Mouse (Mus musculus) heart, adult 8-10 months (tissue): ENCODE results near the gene Mfn2. TPM values are rescaled to one million over a fixed set of nuclear protein-coding genes. Genes with fewer than 3 reads are reported as not detected.

Source experiments
- DNase-seq: peaks from one replicate; pipeline ENCODE4 v3.0.0; 2022; ENCODE audit warnings: low spot score
- total RNA-seq, 4 experiments: library from RNA; stranded (reverse); gene quantifications; 2 replicates each; pipeline ENCODE4 v1.2.4; 2022

Gene Mfn2
- 100 to 1,000 TPM; 664 to 803 (median 747) TPM for total RNA-seq

DNA sequence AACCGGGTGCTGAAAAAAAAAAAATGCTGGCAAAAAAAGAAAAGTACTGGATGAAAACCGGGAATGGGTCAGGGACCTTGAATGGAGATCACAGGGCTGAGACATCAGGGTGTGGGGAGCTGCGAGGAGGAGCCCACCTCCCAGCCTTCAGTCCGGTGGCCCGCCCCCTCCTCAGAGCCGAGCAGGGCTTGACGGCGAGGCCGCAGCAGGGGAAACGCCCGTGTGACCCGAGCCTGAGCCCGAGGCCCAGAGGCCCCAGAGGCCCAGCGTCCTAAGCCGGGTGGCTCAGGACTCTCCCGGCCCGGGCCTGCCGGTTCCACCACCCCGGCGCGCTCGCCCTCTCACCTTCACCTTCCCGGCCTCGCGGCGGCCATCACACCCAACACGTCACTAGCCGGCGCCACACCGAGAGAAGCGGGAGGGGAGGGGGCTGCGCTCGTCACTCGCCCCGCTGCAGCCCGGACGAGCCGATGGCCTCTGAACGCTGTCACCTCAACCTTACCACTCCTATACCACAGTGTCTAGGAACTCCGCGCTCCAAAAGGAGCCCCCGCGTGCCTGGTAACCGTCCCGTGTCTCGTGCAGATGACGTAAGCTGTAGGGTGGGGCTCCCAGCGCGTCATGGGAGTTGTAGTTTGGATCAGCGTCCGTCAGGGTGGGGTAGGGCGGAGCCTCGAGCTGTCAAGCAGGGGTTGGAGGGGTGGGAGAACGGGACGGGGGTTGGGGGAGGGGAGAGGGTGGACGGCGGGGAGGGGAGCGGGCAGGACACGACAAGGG is at the start of gene Mfn2:
Gene Mfn2, minus strand, starts transcription at position 392 of the 777 bp plus-strand sequence.
- peak; percentile 91 for DNase-seq

DNA sequence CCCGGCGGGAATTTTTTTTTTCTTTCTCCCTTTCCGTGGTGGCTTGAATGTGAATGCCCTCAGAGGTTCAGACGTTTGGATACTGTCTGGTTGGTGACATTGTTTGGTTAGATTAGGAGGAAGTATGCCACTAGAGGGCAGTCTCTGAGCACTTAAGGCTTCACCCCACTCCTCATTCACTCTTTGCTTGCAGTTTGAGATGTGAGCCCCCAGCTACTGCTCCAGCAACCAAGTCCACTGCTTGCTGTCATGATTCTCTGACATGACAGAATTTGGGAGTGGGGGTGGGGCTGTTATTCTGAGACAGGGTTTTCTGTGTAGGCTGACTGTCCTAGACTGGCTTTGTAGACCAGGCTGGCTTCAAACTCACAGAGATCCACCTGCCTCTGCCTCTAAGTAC is 49.1 kb upstream of the Mfn2 start:
- no peak for DNase-seq

DNA sequence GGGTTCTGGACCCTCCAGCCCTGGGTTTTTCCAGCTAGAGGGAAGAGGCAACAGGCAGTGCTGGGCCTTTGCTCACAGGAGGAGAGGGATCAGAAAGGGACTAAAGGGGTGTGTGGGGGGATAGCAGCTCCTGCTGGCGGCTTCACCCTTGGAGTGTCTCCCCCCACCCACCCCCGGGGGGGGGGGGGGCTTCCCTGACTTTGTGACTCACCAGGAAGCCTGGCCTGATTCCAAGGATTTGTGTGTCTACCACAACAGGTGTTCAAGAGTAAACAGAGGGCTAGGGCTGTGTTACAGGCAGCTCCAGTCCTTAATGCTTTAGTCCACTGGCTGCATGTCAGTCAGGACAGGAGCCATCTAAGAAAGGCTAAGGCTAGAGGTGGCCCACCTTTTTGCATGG is 43.0 kb upstream of the Mfn2 start:
- DNase-seq, result no peak

DNA sequence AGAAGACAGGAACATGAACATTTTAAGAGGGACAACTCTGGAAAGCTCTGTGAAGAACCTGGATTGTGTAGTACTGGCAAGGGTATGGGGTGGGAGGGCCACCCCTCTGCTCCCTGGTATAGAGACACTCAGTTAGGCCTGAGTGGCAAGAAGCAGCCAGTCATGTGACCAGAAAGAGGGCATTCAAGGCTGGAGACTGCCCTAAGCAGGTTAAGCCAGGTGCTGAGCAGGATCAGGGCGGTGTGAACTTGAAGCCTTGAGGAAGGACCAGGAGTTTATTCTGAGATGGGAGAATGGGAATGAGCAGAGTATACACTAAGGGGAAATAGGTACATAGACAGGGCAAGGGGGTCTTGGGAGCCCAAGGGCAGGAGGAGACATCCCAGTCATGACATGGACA is 38.5 kb upstream of the Mfn2 start:
- no peak for DNase-seq

DNA sequence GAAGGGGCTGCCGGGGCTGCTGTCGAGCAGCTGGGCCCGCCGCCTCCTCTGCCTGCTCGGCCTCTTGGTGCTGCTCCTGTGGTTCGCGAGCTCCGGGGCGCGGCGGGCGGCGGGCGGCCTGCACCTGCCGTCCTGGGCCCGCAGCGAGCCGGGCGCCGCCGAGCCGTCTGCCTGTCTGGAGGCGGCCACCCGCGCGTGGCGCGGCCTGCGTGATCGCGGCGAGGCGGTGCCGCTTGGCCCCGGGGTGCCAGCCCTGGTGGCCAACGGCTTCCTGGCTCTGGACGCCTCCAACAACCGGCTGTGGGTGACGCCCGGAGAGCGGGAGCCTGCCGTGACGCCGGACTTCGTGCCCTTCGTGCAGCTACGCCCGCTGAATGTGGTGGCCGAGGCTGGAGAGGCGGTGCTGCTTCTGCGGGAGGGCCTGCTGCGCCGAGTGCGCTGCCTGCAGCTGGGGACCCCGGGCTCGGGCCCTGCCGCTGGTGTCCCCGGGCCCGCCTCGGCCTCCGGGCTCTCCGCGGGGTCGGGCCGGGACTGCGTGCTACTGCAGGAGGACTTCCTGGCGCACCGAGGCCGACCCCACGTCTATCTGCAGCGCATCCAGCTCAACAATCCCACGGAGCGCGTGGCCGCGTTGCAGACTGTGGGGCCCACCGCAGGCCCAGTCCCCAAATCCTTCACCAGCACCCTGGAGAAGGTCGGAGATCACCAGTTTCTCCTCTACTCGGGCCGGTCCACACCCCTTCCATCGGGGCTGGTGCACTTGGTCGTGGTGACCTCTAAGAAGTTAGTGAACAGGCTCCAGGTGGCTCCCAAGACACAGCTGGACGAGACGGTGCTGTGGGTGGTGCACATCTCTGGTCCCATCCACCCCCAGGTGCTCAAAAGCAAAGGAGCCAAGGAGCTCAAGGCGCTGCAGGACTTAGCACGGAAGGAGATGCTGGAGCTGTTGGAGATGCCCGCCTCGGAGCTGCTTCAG is 36.8 kb upstream of the Mfn2 start:
- DNase-seq, result no peak

DNA sequence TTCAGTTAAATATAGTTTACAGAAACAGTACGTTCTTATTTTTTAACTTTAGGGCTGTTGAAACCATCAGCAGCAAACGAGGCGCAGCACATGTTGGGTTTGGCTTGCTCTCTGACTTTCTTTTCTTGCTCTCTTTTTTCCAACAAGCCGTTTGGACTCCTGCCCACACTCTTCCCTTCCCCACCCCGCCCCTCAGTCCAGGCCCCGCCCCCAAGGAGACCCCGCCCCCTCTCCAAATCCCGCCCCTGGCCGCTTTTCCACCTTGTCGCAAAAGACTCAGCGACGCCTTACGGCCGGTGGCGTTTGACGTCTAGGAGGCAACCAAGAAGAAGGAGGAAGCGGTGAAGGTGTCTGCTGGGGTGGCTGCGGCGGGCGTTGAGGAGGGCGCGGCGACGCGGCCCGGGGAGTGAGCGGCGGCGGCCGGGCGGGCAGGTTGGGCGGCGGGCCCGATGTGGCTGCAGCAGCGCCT is 36.1 kb upstream of the Mfn2 start, which contains the start of gene 2510039O18Rik:
Gene 2510039O18Rik, plus strand, starts transcription at position 320 of the 469 bp plus-strand sequence.
- DNase-seq, result peak; percentile 82

DNA sequence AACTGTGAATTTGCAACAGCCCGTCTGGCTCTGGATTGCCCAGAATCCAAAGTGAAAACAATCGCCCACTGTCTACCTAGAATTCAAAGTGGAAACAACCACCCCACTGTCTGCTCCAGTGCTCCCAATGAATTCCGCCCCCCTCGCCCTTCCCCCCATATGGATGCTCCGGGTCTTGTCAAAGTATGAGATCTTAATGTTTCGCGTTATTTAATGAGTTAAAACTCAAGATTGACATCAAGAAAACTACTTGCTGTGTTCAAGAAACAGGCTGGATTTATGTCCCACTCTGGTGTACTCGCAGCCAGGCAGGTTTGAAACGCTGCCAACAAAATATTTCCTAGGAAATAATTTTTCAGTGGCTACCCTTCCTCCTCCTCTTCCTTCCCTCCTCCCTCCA is 35.6 kb upstream of the Mfn2 start:
- no peak for DNase-seq

DNA sequence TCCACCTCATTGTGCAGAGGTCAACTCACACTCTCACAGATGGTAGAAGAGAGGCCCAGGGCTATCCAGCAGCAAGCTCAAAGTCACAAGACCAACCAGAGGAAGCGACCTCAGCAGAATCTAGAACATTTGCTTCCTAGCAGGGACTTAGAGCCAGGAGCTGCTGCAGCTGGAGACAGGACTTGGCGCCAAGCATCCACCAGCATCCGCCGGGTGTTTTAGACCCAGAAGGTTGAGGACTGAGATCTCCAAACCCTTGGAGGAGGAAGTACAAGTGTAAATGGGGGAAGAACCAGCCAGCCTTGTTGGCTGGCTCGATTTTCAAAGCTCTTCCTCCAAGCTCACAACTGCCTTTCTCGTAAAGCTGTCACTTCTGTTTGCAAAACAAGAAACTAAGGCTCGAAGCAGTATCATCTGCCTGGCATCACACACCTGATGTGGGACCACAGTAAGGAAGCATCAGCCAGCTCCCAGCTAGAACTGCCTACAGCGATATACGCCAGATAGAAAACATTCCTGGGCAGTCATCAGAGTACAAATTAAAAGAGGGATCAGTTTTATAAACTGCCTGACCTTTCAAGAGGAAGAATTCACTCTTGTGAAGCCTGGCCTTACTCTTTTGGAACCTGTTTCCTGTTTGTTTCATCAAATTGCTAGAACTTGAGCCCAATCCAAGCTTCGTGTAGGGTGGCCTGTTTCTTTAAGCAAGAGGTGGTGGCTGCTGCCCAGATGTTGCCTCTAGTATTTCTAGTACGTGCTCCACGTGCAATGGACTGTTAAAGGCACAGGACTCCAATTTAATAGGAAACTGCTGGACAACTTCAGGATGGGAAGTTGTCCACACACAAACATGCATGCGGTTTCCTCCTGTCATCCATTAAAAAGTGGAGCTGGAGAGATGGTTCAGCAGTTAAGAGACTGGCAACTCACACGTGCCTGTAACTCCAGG is 33.9 kb upstream of the Mfn2 start:
- peak; percentile 90 for DNase-seq

DNA sequence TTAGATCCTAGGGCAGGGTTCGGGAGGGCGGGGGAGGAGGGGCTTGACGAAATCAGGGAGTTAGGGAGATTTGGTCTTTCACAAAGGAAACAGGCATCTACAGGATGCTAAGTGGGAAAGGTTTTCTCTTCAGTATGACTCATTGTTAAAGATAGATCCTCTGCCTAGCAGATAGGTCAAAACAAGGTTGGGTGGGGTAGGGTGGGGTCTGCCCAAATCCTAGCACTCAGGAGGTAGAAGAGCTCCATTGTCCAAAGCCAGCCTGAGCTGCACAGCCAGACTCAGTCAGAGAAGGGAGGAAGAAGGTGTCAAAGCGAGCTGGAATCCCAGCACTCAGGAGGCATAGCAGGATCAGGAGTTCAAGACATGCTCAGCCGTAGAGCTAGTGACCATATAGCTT is 33.0 kb upstream of the Mfn2 start:
- DNase-seq, result no peak

DNA sequence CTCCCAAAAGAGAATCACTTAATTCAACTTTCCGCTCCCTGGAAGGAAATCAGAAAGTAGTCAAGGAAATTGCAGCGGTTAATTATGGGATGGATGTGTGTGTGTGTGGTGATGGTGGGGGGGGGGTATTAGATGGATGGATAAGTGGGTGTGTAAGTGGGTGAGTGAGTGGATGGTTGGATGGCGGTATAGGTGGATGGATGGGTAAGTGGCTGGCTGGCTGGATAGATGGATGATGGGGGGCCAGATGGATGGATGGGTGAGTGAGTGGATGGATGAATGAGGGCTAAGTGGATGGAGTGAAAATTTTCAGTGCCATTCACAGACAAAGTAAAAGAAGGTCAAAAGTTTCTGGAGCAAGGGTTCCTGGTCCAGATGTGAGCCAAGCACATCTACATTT is 32.5 kb upstream of the Mfn2 start:
- DNase-seq, result no peak

DNA sequence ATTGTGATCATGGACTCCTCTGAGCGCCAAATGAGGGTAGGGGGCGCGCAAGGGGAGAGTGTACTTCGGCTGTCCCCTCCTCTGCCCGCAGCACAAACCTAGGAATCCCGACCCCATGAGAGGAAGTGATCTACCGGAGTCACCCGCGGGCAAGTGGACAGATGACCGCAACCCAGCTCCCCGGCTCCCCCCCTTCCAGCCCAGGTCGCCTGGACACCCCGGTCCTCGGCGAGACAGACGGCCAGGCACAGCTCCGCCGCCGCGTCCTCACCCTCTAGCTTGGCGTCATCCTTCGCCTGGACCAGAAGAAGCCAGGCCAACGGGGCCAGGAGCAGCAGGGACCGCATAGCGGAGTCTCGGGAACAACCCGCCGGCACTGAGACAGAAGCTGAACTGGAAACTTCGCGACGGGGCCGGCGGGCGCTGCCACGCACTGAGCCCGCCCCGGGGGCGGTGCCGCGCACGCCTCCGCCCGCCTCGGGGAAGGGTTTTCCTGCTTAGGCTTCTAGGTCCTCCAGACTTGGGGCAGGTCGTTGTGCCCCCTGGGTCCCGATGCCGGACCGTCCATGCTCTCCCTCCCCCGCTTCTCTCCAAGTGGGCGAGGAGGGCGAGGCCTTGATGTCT is 31.9 kb upstream of the Mfn2 start, which contains the start of gene Plod1:
Gene Plod1, minus strand, starts transcription at position 437 of the 624 bp plus-strand sequence.
- DNase-seq, result peak; percentile 92

DNA sequence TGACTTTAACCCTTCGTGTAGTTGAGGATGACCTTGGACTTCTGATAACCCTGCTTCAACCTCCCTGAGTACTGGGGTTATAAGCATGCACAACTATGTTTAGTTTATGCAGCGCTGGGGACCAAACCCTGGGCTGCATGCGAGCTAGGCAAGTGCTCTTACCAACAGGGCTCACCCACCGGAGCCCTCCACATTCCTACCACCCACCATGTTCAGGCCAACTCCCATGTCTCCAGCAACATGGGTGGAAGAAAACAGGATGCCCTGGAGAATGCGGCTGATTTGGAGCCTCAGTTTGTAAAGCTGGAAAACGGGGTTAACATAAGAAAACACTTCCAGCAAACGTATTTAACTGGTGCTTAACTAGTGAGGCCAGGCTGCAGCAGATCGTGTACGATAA is 31.4 kb upstream of the Mfn2 start:
- no peak for DNase-seq

DNA sequence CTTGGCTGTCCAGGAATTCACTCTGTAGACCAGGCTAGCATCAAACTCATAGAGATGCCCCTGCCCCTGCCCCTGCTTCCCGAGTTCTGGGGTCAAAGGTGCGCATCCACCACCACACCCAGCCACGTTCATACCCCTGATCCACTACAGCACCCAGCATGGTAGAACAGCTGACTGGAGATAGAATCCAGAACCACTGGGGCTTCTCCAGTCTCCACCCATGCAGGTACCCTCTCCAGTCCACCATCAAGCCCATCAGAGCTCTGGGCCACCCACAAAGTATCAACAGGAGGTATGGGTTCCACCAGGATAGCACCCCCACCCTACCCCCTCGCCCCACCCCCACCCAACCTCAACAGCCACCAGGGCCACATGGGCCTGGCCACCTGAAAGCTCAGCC is 30.1 kb upstream of the Mfn2 start:
- no peak for DNase-seq

DNA sequence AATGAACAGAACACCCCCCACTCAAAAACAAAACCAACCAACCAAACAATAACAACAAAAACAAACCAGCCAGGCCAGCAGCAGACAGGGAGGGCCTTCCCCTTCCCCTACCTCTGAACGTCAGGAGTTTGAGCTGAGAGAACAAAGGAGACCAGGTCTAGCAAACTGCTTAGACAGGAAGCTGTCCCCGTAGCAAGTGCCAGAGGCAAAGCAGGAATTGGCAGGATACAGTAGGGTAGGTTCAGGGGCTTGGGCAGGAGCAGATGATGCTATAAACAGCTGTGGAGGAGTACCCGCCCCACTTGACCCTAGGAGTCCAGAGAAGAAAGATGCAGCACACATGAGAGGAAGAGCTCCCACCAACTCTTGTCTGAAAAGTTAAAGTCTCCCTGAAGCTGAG is 29.6 kb upstream of the Mfn2 start:
- DNase-seq, result no peak

DNA sequence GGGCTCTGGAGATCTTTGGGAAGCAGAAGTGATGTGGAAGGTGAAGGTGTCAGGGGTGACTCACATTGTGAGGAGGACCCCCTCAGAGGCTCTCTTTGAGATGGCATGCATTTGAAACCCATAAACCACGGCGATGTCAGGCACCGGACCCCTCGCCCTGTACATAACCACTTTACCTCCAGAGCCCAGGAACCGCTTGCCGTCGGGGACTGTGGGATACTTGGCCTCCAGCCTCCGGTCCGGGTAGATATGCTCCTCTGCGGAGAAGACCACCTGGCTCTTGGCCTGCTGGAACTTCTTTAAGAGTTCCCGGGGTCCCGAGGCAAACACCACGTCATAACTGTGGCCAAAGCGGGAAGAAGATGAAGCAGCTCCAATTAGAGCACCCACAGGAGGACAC is 26.4 kb upstream of the Mfn2 start:
- no peak for DNase-seq

DNA sequence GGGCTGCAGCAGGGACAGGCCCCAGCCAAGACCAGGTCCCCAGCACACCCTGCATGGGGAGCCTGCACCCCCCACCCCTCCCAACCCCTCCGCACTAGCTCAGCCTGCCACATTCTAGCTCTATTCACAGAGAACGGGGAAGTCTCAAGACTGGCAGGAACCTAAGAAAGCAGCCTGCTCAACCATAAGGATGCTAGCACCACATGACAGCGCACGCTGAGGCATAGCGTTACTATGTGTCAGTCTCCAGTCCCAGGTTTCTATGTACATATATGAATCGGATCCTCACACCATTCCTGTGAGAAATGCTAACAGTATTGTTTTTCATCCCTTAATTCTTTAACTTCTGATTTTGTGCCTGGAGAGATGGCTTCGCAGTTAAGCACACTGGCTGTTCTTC is 24.0 kb upstream of the Mfn2 start:
- DNase-seq, result no peak

DNA sequence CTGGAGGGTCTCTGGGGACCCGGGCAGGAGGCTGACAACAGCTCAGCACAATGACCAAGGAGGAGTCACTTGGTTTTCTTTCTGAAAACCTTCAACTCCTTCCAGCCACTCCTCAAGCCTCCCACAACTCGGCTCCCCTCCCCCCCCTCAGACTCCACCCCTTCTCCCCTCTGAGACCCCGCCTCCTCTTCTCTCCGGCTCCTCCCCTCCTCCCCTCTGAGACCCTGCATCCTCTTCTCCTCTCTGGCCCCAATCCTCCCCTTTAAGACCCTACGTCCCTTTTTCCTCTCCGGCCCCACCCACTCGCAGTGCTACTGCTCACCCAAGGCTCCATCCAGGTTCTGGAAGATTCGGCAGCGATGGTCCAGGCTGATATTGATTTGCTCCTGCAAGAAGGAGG is 23.6 kb upstream of the Mfn2 start:
- DNase-seq, result no peak

DNA sequence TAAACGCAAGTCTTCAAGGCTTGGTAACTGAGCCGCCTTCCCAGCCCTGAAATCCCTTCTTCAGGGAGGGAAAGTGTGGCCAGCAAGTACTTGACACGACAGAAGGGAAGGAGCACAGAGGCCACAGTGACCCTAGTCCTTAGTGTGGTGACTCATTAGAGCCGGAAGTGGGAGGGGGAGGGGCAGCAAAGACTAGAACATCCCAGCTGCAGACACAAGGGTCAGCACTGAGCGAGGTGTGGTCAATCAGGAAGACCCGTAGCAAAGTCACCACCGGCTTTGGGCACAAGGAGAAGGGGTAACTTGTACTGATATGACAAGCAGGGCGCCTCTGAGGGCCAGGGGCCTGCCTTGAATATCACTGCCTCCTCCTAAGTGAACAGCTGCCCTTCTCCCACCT is 23.2 kb upstream of the Mfn2 start:
- DNase-seq, result peak; percentile 72

DNA sequence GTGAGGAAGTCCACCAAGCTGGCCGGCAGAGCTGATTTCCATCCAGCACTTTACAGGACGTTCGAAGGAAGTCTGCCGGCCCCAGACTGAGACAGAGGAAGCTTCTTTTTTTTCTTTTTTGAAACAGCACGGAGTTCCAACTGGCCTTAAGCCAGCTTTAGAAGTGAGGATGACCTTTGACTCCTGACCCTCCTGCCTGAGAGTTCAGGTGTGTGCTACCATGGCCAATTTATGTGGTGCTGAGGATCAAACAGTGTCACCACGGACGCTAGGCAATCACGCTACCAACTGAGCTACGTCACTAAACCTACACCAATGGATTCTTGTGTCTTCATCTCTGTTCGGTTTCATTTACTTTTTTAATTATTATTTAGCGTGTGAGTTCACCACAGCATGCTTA is 17.8 kb upstream of the Mfn2 start:
- no peak for DNase-seq

DNA sequence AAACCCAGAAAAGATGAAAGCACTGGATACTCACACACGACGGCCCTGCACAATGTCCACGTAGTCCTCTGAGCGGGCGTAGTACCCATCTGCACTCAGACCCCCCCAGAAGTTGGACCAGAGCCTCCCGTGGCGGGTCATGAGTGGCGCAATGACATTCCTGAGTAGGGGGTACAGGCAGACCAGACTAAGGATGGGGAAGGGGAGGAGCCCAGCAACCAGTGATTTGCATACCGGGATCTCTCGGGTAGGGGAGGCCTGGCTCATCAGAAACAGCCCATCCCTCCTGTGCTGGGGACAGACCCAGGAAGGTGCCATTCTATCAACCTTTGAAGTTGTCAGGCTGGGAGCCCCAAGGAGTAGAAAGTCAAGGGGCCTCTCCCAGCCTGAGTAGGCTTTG is 16.5 kb upstream of the Mfn2 start:
- DNase-seq, result no peak
